Mouse (Mus musculus): Measurements from ENCODE around the gene Carnmt1. TPM values are rescaled to one million over a fixed set of nuclear protein-coding genes. Genes with fewer than 3 reads are reported as not detected.

Carnmt1 gene
- total RNA-seq, 2 experiments from 2014 or later = 55.6 to 58.0 TPM

GRCm38 (mm10) chr19:18653058-18653457 lies 17.5 kb upstream of the Carnmt1 start:
- DNase-seq = no peak

DNA sequence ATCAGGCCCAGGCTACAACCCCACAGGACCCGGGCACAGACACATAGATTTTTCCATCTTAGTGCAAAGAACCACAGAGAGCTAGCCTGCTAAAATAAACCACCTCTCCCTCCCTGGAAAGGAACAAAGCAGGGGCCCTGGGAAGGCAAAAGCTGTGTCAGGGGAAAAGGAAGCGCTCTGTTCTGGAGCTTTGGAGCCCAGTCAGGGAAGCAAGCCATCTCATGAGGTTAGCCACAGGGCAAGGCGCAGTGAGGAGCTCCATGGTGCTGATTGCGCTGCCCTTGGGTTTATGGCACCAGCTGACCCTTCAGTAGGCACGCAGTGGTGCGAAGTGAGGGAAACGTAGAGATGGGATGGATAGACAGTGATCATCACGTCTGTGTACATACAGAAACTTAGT lies 16.2 kb upstream of the Carnmt1 start:
- DNase-seq = peak; percentile 16

DNA sequence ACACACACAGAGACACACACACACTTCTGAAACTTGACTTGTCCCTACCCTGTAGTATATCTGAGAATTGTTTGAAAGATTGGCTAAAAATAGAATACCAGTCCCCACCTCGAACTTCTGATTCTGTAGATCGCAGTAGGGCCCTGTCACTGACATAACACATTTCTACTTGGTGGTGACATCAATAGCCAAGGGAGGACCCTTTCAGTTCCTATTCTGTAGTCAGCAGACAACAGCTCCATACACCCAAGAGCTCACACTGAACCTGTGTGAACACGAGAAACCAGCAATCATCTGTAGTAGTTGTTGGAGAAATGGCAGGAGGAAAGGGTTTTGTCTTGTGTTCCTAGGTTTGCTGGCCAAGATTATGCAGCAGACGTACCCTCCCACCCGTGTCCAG lies 15.6 kb upstream of the Carnmt1 start:
- no peak for DNase-seq

- DNase-seq = no peak
Observed at GRCm38 (mm10) chr19:18655999-18656398, 14.6 kb upstream of the Carnmt1 start.

DNA sequence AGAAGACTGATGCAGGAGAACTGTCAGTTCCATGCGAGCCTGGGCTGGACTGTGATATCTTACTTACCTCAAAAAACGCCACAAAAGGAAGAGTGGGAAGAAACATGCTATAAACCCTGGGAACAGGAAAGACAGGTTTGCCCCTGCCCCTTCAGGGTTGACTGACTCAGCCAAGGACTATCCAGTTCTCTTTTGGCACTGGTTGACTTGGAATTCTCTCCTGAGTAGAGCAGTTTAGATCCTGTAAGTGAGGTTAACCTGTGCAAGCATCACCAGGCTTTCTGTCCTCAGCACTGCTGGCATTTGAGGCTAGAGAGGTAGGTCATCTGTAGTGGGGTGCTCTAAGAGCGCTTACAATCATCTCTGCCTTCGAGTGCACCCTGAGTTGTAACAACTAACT lies 12.1 kb upstream of the Carnmt1 start:
- DNase-seq = no peak

DNA sequence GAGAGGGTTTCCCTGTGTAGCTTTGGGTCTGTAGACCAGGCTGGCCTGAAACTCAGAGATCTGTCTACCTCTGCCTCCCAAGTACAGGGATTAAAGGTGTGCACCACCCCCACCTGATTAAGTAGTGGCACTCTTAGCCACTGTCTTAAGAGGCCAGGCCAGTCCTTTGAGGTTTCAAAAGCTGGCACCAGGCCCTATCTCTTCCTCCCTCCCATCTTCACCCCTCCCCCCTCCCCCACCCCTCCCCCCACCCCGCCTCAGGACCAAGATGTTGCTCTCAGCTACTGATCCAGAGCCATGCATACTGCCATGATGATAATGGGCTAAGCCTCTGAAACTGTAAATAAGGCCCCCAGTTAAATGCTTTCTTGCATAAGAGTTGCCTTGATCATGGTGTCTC lies 11.2 kb upstream of the Carnmt1 start:
- DNase-seq = no peak

DNA sequence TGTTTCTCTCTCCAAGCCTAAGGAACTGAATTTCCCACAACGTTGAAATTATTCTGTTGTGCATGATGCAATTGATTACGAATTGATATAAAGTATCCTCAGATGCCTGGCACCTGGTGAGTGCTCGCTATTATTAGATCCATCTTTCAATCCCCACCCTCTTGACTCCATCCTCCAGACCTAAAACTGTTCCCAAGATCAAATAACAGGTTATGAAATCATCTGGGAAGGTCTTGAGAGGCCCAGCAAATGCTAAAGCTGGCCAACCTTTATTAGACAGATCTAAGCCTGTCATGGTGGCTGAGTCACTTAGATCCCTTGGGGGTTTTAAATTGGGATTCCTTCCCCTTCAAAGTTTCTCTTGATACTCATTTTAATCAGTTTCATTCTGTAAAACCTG lies 10.1 kb upstream of the Carnmt1 start:
- DNase-seq = no peak

- no peak for DNase-seq
Observed at GRCm38 (mm10) chr19:18661683-18662082, 8.9 kb upstream of the Carnmt1 start.

DNA sequence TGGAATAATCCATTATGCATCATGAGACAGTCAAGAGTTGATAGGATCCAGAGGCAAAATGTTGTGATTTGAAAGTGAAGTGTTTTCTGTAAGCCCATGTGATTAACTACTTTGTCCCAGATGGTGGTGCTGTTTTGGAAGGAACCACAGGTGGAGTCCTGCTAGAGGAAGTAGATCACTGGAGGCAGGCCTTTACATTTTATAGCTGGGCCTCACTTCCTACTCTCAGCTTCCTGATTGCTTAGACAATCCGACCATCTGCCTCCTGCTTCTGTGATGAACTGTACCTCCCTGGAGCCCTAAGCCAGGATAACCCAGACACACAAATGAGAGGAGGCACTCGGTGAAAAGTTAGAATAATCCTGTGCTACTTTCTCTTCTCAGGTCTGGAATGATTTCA lies 6.7 kb upstream of the Carnmt1 start:
- DNase-seq = no peak

DNA sequence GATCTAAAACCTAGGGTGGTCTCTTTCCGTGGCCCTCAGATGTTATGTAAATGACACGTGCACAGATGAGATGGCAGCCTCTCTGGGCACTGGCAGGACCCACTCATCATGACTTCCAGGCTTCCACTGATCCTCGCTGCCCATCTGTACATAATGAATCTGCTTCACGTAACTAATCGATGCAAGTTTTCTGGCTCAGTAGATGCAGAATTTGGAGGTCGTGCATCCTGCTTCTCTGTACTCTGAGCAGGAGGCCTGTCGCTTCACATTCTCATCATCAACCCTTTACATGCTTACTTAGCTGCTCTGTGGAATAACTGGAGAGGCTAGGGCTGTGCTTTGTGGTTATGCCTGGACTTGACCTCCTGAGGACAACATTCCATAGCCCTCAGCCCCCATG lies 3.6 kb upstream of the Carnmt1 start:
- no peak for DNase-seq

GRCm38 (mm10) chr19:18669551-18669950 lies 1.0 kb upstream of the Carnmt1 start:
- DNase-seq = no peak

- DNase-seq = peak; percentile 57
Observed at GRCm38 (mm10) chr19:18671056-18671741, 635 bp downstream of the Carnmt1 start.

DNA sequence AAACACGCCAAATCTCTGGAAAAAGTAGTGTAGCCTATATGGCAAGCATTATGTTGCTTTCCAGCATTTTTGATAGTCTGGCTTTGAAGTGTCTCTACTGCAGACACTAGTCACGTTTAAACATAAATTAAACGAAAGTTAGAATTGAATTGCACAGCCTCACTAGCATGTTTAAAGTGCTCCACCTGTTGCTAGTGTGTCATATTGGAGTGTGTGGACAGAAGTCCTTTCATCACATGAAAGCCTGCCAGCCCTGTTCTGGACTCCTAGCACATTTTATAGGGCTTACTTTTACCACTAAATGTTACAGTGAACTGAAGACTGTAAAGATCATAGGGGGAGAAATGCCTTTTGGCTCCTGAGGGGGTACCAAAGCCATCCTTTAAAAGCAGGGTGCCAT lies 1.9 kb downstream of the Carnmt1 start:
- no peak for DNase-seq

GRCm38 (mm10) chr19:18673116-18673515 lies 2.6 kb downstream of the Carnmt1 start:
- no peak for DNase-seq

DNA sequence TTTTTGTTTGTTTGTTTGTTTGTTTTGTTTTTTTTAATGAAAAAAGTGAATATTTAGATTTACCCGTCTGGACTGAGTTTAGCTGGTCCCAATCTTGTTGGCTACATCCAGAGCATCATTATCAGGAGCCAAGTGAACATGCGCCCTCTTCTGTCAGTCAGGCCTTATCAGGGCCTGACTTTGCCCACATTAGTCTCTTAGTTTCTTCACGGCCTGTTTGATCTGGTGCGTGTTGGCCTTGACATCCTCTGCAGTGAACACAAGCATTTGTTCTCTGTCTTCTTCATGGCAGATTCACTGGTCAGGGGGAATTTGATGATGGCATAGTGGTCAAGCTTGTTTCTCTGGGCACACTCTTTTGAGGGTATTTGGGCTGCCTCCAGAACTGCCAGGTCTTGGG lies 11.6 kb downstream of the Carnmt1 start:
- DNase-seq = no peak

DNA sequence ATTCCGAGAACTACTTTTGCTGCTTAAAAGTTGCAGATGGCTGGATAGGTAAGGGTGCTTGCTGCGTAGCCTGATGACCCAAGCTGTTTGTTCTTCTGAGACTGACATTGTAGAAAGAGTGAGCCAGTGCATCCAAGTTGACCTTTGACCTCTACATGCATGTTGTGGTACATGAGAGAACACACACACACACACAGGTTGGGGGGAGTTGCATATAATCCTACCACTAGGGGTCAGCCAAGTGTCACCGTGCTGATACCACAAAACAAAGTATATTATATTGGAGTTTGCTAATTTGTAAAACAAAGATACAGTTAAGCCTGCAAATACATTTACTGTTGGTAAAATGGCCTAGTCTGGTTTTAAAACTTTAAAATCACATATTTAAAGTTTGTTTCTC lies 17.0 kb downstream of the Carnmt1 start:
- DNase-seq = peak; percentile 19

GRCm38 (mm10) chr19:18692176-18692575 lies 21.6 kb downstream of the Carnmt1 start:
- DNase-seq = no peak

GRCm38 (mm10) chr19:18692768-18693167 lies 22.2 kb downstream of the Carnmt1 start:
- no peak for DNase-seq

DNA sequence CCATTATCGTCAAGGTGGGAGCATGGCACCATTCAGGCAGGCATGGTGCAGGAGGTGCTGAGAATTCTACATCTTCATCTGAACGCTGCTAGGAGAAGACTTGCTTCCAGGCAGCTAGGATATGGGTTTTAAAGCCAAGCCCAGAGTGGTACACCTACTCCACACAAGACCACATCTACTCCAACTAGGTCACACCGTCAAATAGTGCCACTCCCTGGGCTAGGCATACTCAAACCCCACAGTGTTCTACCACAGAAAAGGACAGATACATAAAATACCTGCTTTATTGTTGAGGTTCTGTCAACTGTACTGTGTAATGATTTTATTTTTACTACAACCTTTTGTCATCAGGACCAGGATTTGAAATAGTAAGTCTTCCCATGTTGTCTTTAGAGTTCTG lies 24.6 kb downstream of the Carnmt1 start:
- no peak for DNase-seq

GRCm38 (mm10) chr19:18695552-18695951 lies 25.0 kb downstream of the Carnmt1 start:
- no peak for DNase-seq

DNA sequence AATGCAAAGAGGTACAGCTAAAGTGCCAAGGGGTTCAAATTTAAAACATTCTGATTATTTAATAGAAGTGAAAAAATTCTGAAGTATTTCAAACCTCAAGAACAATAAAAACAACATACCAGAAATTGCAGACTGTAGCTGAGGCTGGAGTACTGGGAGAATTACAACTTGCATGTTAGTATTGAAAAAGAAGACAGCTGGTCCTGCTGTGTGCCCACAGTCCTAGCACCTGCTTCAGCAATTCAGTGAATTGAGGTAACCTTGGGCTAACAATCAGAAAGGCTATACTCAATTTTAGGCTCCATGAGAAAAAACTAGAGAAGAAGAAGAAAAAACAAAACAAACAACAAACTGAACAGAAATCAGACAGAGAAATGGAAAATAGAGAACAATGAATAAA lies 37.5 kb downstream of the Carnmt1 start:
- no peak for DNase-seq

DNA sequence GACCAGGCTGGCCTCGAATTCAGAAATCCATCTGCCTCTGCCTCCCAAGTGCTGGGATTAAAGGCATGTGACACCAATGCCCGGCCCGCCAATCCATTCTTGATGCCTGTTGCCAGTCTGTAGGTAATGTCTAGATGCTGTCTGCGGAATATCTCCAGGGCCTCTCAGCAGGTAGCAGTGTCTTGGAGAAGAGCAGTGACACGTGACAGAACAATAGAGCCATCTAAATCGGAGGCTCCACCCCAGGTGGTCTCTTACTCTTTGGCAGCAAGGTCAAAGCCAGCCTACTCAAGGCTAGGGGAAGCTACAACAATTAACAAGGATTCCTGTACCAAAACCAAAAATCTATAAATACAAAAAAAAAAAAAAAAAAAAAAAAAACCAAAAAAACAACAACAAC lies 40.3 kb downstream of the Carnmt1 start:
- no peak for DNase-seq

GRCm38 (mm10) chr19:18711589-18711988 lies 41.0 kb downstream of the Carnmt1 start:
- no peak for DNase-seq

DNA sequence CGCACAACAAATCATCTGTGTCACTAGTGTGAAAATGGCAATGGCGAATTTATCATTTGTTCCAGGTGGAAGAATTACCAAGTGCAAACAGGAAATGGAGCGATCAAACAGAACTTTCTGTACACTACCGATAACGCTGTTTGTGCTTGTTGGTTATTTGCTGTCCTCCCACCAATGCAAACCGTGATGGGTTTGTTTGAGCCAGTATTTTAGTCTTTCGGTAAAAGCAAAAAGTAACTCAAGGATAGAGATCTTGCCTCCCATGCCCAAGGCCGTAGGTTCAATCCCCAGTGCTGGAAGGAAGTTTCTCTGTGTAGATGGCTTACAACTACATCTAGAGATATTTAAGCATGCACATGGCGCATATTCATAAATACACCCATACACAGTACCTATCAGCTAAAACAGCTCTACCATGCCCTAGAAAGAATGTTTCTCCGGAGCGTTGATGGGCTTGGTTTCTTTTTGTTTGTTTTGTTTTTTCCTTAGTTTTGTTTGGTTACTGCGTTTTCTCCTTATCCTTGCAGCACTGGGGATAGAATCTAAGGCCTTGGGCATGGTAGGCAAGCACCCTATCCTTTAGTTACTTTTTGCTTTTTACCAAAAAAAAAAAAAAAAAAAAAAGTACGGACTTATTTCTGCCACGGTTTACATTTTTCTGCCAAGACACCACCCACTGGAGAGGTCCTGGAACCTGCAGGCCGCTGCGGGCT lies 41.7 kb downstream of the Carnmt1 start:
- DNase-seq = no peak
